Mouse (Mus musculus) bone marrow macrophage, adult 2 months (primary cell): ENCODE results near the gene Ntmt1. TPM values are rescaled to one million over a fixed set of nuclear protein-coding genes. Genes with fewer than 3 reads are reported as not detected.

Experiments used
- H3K27ac ChIP-seq: 2 replicates; pipeline ENCODE4 v1.5.1; 2012; ENCODE audit warnings: low read depth, low read length; ENCODE audit not compliant: insufficient read depth
- H3K4me1 ChIP-seq: 2 replicates; pipeline ENCODE4 v1.6.1; 2012; ENCODE audit warnings: low read length; ENCODE audit not compliant: control insufficient read depth, insufficient read depth
- H3K4me3 ChIP-seq: 2 replicates; pipeline ENCODE4 v1.5.1; 2012; ENCODE audit warnings: mild to moderate bottlenecking, low read length, moderate library complexity; ENCODE audit not compliant: insufficient read depth
- CTCF ChIP-seq: IDR thresholded peaks from 2 replicates; pipeline ENCODE4 v1.5.1; 2012; ENCODE audit warnings: low read depth, mild to moderate bottlenecking, low read length, moderate library complexity
- POLR2A ChIP-seq: IDR thresholded peaks from 2 replicates; pipeline ENCODE4 v1.6.1; 2012; ENCODE audit warnings: mild to moderate bottlenecking, low read depth, low read length, borderline replicate concordance
- polyA plus RNA-seq: library from polyadenylated mRNA; stranded (reverse); fragments of >200 nt; gene quantifications from 2 replicates; pipeline ENCODE4 v1.2.4, GENCODE M21; 2012; ENCODE audit not compliant: missing spikeins, insufficient read depth, insufficient read length

Gene Ntmt1
- polyA plus RNA-seq, 1 experiment: 7.4 TPM

DNA sequence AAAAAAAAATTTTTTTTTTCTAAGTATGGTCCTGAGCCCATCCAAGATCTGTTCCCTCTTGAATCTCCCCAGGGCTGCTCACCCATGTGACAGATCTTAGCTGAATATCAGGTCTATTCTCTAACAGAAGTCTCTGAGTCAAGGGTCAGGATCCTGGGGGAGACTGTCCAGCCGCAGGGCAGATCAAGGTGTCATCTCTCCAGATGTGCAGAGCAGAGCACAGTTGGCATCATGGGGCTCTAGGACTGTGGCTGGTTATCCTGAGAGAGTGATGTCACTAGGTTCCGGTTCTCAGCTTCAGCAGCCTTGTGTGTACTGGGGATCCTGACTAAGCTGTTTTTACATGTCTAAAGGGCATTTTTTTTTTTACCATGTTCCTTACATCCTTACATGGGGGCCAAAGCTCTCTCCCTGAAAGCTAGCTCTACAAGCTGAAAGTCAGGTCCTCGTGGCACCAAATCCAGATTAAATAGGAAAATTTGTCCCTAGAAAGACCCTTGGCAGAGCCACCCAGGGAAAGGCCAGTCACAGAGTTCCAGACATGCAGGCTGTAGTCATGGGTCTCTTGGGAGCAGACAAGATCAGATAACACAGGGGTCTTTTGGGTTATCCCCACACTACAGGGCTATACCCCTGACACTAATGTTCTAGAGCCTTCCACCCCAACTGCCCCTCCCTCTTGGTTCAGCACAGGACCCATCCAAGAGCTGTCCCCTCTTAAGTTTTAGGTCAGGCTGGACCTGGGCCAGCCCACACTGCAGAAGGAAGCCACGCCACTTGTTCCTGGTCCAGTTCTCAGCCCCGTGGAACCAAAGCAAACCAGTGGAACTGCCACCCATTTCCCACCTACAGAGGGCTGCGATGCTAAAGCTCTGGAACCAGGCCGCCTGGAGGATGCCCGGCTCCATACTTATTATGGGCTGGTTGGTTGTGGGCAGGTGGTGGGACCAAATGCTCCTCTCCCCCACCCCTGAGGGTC is 25.0 kb upstream of the Ntmt1 start:
- Histone ChIP-seq H3K27ac (peak overlapping the region; percentile 10; the same call in 1 of the 2 replicates), H3K4me1 (peaks cover 8% of the 10 kb centered on the region), H3K4me3 (no peak overlapping the region)
- TF ChIP-seq CTCF (no peak), POLR2A (no peak)

DNA sequence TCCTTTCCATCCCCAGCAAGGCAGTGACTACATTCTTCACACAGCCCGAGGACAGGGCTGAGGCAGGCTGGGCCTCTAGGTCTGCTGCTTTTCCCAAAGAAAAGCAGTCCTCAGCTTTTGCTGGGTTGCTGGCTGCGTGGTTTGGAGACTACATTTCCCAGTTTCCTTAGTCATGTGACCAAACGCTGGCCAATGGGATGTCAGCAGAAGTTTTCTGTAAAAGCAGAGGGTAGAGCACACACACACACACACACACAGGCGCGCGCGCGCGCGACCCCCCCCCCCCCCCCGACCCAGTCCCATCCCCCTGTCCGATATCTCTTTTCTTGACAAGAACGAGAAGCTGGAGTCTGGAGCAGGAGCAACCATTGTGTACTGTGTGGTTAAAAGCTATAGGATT is 24.3 kb upstream of the Ntmt1 start:
- H3K27ac ChIP-seq: no peak overlapping the region
- H3K4me1 ChIP-seq: peaks cover 8% of the 10 kb centered on the region
- no peak overlapping the region for H3K4me3 ChIP-seq
- TF ChIP-seq POLR2A (no peak), CTCF (no peak)

DNA sequence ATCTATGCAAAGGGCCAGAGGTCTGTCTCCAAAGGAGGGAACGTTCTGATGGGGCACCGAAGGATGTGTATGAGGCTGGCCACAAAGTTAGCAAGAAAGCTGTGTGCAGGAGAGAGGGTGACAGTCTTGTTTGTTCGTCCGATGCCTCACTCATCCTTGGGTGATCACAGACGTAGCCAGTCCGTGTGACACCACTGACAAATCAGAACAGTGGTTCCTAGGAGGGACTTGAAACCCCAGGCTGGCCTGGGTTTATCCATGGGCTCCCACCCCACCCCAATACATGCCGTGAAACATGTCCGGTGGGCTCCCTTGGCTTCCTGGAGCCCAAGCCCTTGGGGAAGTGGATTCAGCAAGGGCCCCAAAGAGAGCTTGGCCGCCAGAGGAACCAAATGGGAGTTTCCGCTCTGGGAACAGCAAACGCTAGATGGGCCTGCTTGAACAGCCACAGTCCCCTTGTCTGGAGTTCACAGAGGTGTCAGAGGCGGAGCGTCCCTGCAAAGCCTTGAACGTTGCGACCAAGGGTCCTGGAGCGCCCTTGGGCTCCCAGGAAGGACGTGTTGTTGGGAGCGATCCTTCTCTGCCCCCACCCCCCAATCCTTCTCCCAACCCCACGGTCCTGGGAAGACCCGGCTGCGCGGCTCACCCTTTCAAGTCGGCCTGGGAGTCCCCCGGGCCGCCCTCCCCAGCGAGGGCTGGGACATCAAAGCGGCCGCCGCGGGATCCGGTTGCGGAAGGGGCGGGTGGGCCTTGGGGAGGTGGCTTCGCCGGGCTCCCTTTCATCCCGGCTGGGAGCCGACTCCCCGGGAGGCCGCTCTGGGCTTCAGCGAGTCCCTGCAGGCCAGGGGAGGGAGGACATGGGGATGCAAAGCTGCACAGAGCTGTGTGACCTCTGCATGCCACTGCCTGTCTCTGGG is 23.3 kb upstream of the Ntmt1 start:
- Histone ChIP-seq H3K4me1 (peaks cover 8% of the 10 kb centered on the region), H3K4me3 (no peak overlapping the region), H3K27ac (no peak overlapping the region)
- no peak for TF ChIP-seq CTCF
- no peak for TF ChIP-seq POLR2A

GRCm38 (mm10) chr2:30787466-30787865 is 20.2 kb upstream of the Ntmt1 start:
- H3K4me3 ChIP-seq: no peak overlapping the region
- H3K4me1 ChIP-seq: peaks cover 8% of the 10 kb centered on the region
- no peak for TF ChIP-seq CTCF
- no peak overlapping the region for H3K27ac ChIP-seq

- no peak overlapping the region for H3K4me3 ChIP-seq
- TF ChIP-seq POLR2A (no peak), CTCF (no peak)
- peaks cover 2% of the 10 kb centered on the region for H3K4me1 ChIP-seq
- H3K27ac ChIP-seq: no peak overlapping the region
Measured at GRCm38 (mm10) chr2:30792061-30792460, 15.6 kb upstream of the Ntmt1 start.

DNA sequence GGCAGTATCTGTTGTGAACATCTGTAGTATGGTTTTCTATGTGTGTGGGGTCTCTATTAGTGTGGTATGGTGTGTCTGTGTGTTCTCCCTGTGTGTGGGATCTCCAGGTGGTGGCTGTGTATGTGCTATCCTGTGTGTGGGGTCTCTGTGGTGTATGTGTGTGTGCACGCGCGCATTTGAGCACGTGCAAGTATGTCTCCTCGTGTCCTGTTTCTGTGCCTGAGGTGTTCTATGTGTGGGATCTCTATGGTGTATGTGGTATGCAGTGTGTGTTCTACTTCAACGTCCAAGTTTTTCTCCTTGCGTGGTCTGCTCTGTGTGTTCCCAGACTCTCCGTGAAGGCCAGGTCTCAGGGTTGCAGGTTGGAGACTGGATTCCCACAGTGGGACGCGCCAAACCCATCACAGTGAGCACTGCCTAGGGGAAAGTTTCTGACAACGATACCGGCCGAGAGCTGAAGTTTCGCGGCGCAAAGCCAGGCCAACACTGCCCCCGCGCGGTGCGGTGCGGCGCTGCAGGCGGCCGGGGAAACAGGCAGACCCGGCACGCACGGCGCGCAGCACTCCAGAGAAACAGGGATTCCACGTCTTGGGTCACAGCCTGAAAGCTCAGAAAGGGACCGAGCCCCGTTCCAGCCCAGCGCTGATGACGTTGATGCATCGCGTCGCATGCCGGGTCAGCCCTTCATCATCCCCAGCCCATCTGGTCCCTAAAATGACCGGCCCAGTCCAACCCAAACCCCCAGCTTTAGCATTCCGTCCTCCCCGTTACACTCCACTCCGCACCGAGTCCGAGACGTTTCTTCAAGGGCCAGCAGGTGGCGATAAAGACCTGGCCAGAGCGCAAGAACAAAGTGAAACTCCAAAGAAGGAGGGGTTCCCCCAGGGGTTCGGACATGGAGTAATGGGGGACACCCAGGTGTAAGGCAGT is 13.2 kb upstream of the Ntmt1 start:
- TF ChIP-seq POLR2A (no peak), CTCF (peak; percentile 47)
- Histone ChIP-seq H3K4me1 (peaks cover 2% of the 10 kb centered on the region), H3K4me3 (peak overlapping the region; percentile 52), H3K27ac (no peak overlapping the region)

GRCm38 (mm10) chr2:30795271-30795888 is 12.2 kb upstream of the Ntmt1 start:
- TF ChIP-seq CTCF (no peak), POLR2A (no peak)
- no peak overlapping the region for H3K27ac ChIP-seq
- H3K4me3 ChIP-seq: peak overlapping the region; percentile 52

DNA sequence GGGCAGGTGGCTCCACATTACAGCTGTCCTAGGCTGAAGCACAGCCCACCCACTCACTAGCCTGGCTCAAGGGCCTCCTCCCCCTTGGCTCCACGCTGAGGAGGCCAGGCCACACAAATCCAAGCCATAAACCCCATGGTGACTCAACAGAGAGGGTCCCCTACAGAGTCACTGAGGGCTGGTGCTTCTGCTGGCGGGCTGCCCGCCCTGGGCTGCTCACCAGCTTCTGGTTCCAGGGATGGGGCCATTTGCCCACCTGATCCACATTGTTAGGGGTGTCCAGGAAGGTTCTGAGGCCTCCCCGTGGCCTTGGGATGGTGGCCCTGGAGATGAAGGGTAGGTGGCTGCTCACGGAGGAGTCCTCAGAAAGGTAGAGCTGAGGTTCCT is 11.7 kb upstream of the Ntmt1 start:
- TF ChIP-seq CTCF: no peak; the same call in 1 of the 2 replicates
- no peak for TF ChIP-seq POLR2A
- H3K27ac ChIP-seq: no peak overlapping the region
- peaks cover 2% of the 10 kb centered on the region for H3K4me1 ChIP-seq
- no peak overlapping the region for H3K4me3 ChIP-seq

More at GRCm38 (mm10) chr2:30795271-30795888, 12.2 kb upstream of the Ntmt1 start:
- peaks cover 2% of the 10 kb centered on the region for H3K4me1 ChIP-seq
